Mouse (Mus musculus): Measurements from ENCODE around the gene Zbtb11. TPM values are rescaled to one million over a fixed set of nuclear protein-coding genes. Genes with fewer than 3 reads are reported as not detected.

The Zbtb11 gene
- polyA plus RNA-seq, 1 experiment, result 2.4 TPM

- H3K4me1 ChIP-seq (ENCODE audit: control insufficient read depth, insufficient read depth, insufficient read length, low read length), result no peaks in the 10 kb centered on the region
- no peak overlapping the region for H3K27ac ChIP-seq (ENCODE audit: insufficient read depth, low read depth, low read length)
- no peak overlapping the region for H3K4me3 ChIP-seq (ENCODE audit: low read depth, low read length)
- WGBS, result 84% methylated on average over 4 of the region's 4 CpGs
- TF ChIP-seq POLR2A (IDR thresholded peaks at IDR 0.05; ENCODE audit: low read depth, low read length) (no peak), CTCF (IDR thresholded peaks at IDR 0.05; ENCODE audit: extremely low read depth, insufficient read length, insufficient replicate concordance, low read depth, low read length) (no peak)
- H3K27me3 ChIP-seq (ENCODE audit: control insufficient read depth, insufficient read depth, low read length), result no peaks in the 10 kb centered on the region
- peaks cover 36% of the 10 kb centered on the region for H3K36me3 ChIP-seq (ENCODE audit: control insufficient read depth, insufficient read depth, low read length)
Observed at GRCm38 (mm10) chr16:55990311-55990710, 16.6 kb downstream of the Zbtb11 start.

- no peak overlapping the region for H3K4me3 ChIP-seq (ENCODE audit: low read depth, low read length)
- H3K36me3 ChIP-seq (ENCODE audit: control insufficient read depth, insufficient read depth, low read length), result peaks cover 42% of the 10 kb centered on the region
- no peaks in the 10 kb centered on the region for H3K27me3 ChIP-seq (ENCODE audit: control insufficient read depth, insufficient read depth, low read length)
- whole genome bisulfite sequencing, result 94% methylated on average over 2 of the region's 2 CpGs
- TF ChIP-seq CTCF (IDR thresholded peaks at IDR 0.05; ENCODE audit: extremely low read depth, insufficient read length, insufficient replicate concordance, low read depth, low read length) (no peak), POLR2A (IDR thresholded peaks at IDR 0.05; ENCODE audit: low read depth, low read length) (no peak)
- H3K4me1 ChIP-seq (ENCODE audit: control insufficient read depth, insufficient read depth, insufficient read length, low read length), result no peaks in the 10 kb centered on the region
- H3K27ac ChIP-seq (ENCODE audit: insufficient read depth, low read depth, low read length), result no peak overlapping the region
Observed at GRCm38 (mm10) chr16:55994235-55994634, 20.6 kb downstream of the Zbtb11 start.

DNA sequence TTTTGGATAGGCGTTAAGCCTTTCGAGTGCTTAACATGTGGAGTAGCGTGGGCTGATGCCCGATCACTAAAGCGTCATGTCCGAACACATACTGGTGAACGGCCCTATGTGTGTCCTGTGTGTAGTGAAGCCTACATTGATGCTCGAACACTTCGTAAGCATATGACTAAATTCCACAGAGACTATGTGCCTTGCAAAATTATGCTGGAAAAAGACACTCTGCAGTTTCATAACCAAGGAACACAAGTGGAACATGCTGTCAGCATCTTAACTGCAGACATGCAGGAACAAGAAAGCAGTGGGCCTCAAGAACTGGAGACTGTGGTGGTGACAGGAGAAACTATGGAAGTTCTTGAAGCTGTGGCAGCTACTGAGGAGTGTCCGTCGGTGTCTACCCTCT is 33.1 kb downstream of the Zbtb11 start:
- WGBS, result 94% methylated on average over 11 of the region's 11 CpGs
- no peak overlapping the region for H3K27ac ChIP-seq (ENCODE audit: insufficient read depth, low read depth, low read length)
- no peaks in the 10 kb centered on the region for H3K4me1 ChIP-seq (ENCODE audit: control insufficient read depth, insufficient read depth, insufficient read length, low read length)
- peaks cover 38% of the 10 kb centered on the region for H3K36me3 ChIP-seq (ENCODE audit: control insufficient read depth, insufficient read depth, low read length)
- no peaks in the 10 kb centered on the region for H3K27me3 ChIP-seq (ENCODE audit: control insufficient read depth, insufficient read depth, low read length)
- no peak overlapping the region for H3K4me3 ChIP-seq (ENCODE audit: low read depth, low read length)
- TF ChIP-seq CTCF (IDR thresholded peaks at IDR 0.05; ENCODE audit: extremely low read depth, insufficient read length, insufficient replicate concordance, low read depth, low read length) (no peak), POLR2A (IDR thresholded peaks at IDR 0.05; ENCODE audit: low read depth, low read length) (no peak)

GRCm38 (mm10) chr16:56008862-56009261 is 35.2 kb downstream of the Zbtb11 start:
- peaks cover 32% of the 10 kb centered on the region for H3K36me3 ChIP-seq (ENCODE audit: control insufficient read depth, insufficient read depth, low read length)
- WGBS, result 93% methylated on average over 1 of the region's 1 CpGs
- TF ChIP-seq POLR2A (IDR thresholded peaks at IDR 0.05; ENCODE audit: low read depth, low read length), result no peak
- no peak overlapping the region for H3K4me3 ChIP-seq (ENCODE audit: low read depth, low read length)
- no peak overlapping the region for H3K27ac ChIP-seq (ENCODE audit: insufficient read depth, low read depth, low read length)
- no peaks in the 10 kb centered on the region for H3K4me1 ChIP-seq (ENCODE audit: control insufficient read depth, insufficient read depth, insufficient read length, low read length)
- H3K27me3 ChIP-seq (ENCODE audit: control insufficient read depth, insufficient read depth, low read length), result no peaks in the 10 kb centered on the region

- 91% methylated on average over 10 of the region's 10 CpGs for WGBS
- no peak for TF ChIP-seq CTCF (IDR thresholded peaks at IDR 0.05; ENCODE audit: extremely low read depth, insufficient read length, insufficient replicate concordance, low read depth, low read length)
- TF ChIP-seq POLR2A (IDR thresholded peaks at IDR 0.05; ENCODE audit: low read depth, low read length), result no peak
- no peaks in the 10 kb centered on the region for H3K27me3 ChIP-seq (ENCODE audit: control insufficient read depth, insufficient read depth, low read length)
- H3K36me3 ChIP-seq (ENCODE audit: control insufficient read depth, insufficient read depth, low read length), result peaks cover 20% of the 10 kb centered on the region
- no peak overlapping the region for H3K4me3 ChIP-seq (ENCODE audit: low read depth, low read length)
- no peak overlapping the region for H3K27ac ChIP-seq (ENCODE audit: insufficient read depth, low read depth, low read length)
- H3K4me1 ChIP-seq (ENCODE audit: control insufficient read depth, insufficient read depth, insufficient read length, low read length), result no peaks in the 10 kb centered on the region
Observed at GRCm38 (mm10) chr16:56012789-56013743, 39.4 kb downstream of the Zbtb11 start.

GRCm38 (mm10) chr16:56014076-56014475 is 40.4 kb downstream of the Zbtb11 start:
- WGBS, result 77% methylated on average over 7 of the region's 7 CpGs
- Histone ChIP-seq H3K4me3 (ENCODE audit: low read depth, low read length) (no peak overlapping the region), H3K27ac (ENCODE audit: insufficient read depth, low read depth, low read length) (no peak overlapping the region), H3K4me1 (ENCODE audit: control insufficient read depth, insufficient read depth, insufficient read length, low read length) (no peaks in the 10 kb centered on the region), H3K36me3 (ENCODE audit: control insufficient read depth, insufficient read depth, low read length) (peaks cover 28% of the 10 kb centered on the region), H3K27me3 (ENCODE audit: control insufficient read depth, insufficient read depth, low read length) (no peaks in the 10 kb centered on the region)
- no peak for TF ChIP-seq CTCF (IDR thresholded peaks at IDR 0.05; ENCODE audit: extremely low read depth, insufficient read length, insufficient replicate concordance, low read depth, low read length)
- TF ChIP-seq POLR2A (IDR thresholded peaks at IDR 0.05; ENCODE audit: low read depth, low read length), result no peak

DNA sequence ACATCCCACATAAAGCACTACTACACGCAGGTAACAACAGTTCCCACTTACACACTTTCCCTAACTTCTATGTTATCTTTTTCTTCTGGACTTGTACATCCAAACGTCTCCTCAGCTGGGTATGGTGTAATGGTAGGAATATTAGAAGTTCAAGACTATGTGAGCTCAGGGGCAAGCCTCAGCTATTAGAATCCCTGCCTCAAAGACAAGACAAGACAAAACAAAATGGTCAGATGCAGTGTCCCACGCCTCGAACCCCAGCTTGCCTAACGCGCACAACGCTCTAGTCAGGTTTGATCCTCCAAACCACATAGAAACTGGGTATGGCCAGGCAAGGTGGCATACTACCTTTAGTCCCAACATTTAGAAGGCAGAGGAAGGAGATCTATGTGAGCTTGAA is 46.0 kb downstream of the Zbtb11 start:
- Histone ChIP-seq H3K27me3 (ENCODE audit: control insufficient read depth, insufficient read depth, low read length) (no peaks in the 10 kb centered on the region), H3K27ac (ENCODE audit: insufficient read depth, low read depth, low read length) (no peak overlapping the region), H3K4me1 (ENCODE audit: control insufficient read depth, insufficient read depth, insufficient read length, low read length) (no peaks in the 10 kb centered on the region), H3K4me3 (ENCODE audit: low read depth, low read length) (no peak overlapping the region), H3K36me3 (ENCODE audit: control insufficient read depth, insufficient read depth, low read length) (peaks cover 33% of the 10 kb centered on the region)
- no peak for TF ChIP-seq POLR2A (IDR thresholded peaks at IDR 0.05; ENCODE audit: low read depth, low read length)
- no peak for TF ChIP-seq CTCF (IDR thresholded peaks at IDR 0.05; ENCODE audit: extremely low read depth, insufficient read length, insufficient replicate concordance, low read depth, low read length)
- WGBS, result 92% methylated on average over 7 of the region's 7 CpGs
